Mouse (Mus musculus) spleen, postnatal 36 days (tissue): ENCODE results near the gene Usp30.

ENCODE experiments used
- DNase-seq, 2 experiments: peaks; one replicate each; pipeline ENCODE4 v3.0.0; 2022; ENCODE audit warnings: low spot score in 2 of 2, mixed read lengths in 1 of 2

The Usp30 gene

GRCm38 (mm10) chr5:114155168-114155933, 90.1 kb downstream of the Usp30 start:
- no peak for DNase-seq

DNA sequence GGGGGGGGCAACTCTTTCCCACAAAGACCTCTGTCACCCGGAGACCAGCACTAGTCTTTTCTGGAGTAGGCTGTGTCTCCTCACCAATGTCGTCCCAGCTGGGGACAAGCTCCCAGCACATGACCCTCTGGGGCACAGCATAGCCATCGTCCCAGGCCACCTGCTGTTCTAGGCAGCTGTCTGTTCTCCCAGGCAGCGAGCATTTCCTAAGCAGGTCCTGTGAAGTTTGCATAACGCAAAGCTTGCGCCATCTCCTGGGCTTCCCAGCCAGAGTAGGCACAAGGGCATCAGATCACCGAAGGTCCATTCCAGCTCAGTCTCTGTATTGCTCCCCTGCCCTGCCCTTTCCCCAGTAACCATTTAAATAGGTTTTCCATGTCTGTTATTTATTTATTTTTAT, 92.0 kb downstream of the Usp30 start:
- DNase-seq: no peak

GRCm38 (mm10) chr5:114161424-114161823, 96.2 kb downstream of the Usp30 start:
- DNase-seq: no peak

GRCm38 (mm10) chr5:114162106-114162815, 97.0 kb downstream of the Usp30 start:
- no peak for DNase-seq

GRCm38 (mm10) chr5:114163117-114163696, 97.9 kb downstream of the Usp30 start:
- no peak for DNase-seq

GRCm38 (mm10) chr5:114170345-114170744, 105.1 kb downstream of the Usp30 start:
- DNase-seq: no peak

- DNase-seq: no peak
Observed at GRCm38 (mm10) chr5:114172936-114173335, 107.7 kb downstream of the Usp30 start.

GRCm38 (mm10) chr5:114173458-114173857, 108.2 kb downstream of the Usp30 start:
- no peak for DNase-seq

DNA sequence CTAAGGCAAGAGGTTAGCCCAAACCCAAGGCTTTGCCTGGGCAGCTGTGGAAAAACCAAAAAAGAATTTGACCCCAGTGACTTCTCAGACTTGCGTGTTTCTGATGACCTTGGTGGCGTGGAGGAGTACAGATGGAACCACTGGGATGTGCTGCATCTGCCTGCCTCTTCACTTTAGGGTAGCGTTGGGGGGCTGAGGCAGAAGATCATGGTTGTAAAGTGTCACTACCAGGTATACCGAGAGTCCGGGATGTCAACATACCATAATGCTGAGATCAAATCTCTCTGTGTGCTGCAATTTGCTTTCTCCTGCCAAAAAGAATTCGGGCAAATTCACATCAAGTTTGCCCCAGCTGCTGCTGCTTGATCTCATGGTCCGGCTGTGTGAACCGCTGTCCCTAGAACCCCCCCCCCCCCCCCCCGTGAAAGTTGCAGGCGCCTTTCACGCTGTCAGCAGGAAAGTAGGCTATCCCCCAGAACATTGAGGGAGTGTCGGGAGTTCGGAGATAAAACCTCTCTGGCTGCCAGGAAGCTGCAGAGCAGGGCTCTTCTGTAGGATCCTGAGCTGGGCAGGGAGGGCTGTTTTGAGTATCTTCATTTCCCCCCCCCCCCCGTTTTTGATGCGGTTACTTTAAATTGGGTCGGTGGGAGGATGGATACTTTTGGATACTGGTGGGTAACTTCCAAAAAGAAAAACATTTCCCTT, 108.8 kb downstream of the Usp30 start:
- no peak for DNase-seq
